ENCODE assay signal across 34 mouse cellular contexts in genomic region chr9:78569934-78570333, GRCm38 (mm10). TPM values are rescaled to one million over a fixed set of nuclear protein-coding genes. Genes with fewer than 3 reads are reported as not detected.
"Had no signal": no experiment of that assay in that cellular context is flagged by ENCODE, and none has a peak within 500 bp of the region (broad histone marks: within the 10 kb centered on the region; RNA-seq: fewer than 3 reads in every experiment).

No protein-coding gene starts in this region.

- DNase-seq: left cerebral cortex, postnatal 4 days; liver; liver, embryonic 13.5 days; liver, postnatal 0 days; lung, adult 18-20 months; lung, adult 2 months; lung, embryonic 14.5 days; lung, postnatal 10 days; lung, postnatal 14 days; lung, postnatal 36 days; lung, postnatal 4 days; midbrain, embryonic 14.5 days had no signal

- ATAC-seq: liver, embryonic 12.5 days; liver, postnatal 0 days; lung, postnatal 0 days; midbrain, embryonic 13.5 days; midbrain, embryonic 15.5 days; midbrain, embryonic 16.5 days had no signal

- H3K4me1 ChIP-seq: limb, embryonic 10.5 days; limb, embryonic 12.5 days; limb, embryonic 13.5 days; limb, embryonic 15.5 days; liver, embryonic 12.5 days; liver, embryonic 13.5 days; liver, embryonic 15.5 days; lung, embryonic 15.5 days; megakaryocyte, embryonic 14.5 days; midbrain, embryonic 10.5 days; midbrain, embryonic 12.5 days; midbrain, embryonic 13.5 days; midbrain, embryonic 15.5 days; neural tube, embryonic 12.5 days had no signal

- H3K27ac ChIP-seq: limb, embryonic 10.5 days; limb, embryonic 12.5 days; limb, embryonic 13.5 days; limb, embryonic 15.5 days; liver, embryonic 12.5 days; liver, embryonic 13.5 days; liver, embryonic 14.5 days; liver, embryonic 15.5 days; lung, embryonic 15.5 days; macrophage; midbrain, embryonic 10.5 days; midbrain, embryonic 12.5 days; midbrain, embryonic 13.5 days; midbrain, embryonic 15.5 days; neural tube, embryonic 12.5 days had no signal

- H3K9me3 ChIP-seq: limb, embryonic 10.5 days; limb, embryonic 12.5 days; limb, embryonic 13.5 days; limb, embryonic 15.5 days; liver, embryonic 12.5 days; liver, embryonic 13.5 days; liver, embryonic 15.5 days; lung, embryonic 15.5 days; megakaryocyte, embryonic 14.5 days; midbrain, embryonic 10.5 days; midbrain, embryonic 12.5 days; midbrain, embryonic 13.5 days; midbrain, embryonic 15.5 days; neural tube, embryonic 12.5 days had no signal

- H3K27me3 ChIP-seq: limb, embryonic 12.5 days; limb, embryonic 13.5 days; limb, embryonic 15.5 days; liver, embryonic 12.5 days; liver, embryonic 13.5 days; liver, embryonic 15.5 days; lung, embryonic 15.5 days; megakaryocyte, embryonic 14.5 days; midbrain, embryonic 12.5 days; midbrain, embryonic 13.5 days; midbrain, embryonic 15.5 days; neural tube, embryonic 12.5 days had no signal

- H3K4me3 ChIP-seq: limb, embryonic 10.5 days; limb, embryonic 12.5 days; limb, embryonic 13.5 days; limb, embryonic 15.5 days; liver, embryonic 12.5 days; liver, embryonic 13.5 days; liver, embryonic 15.5 days; lung, embryonic 15.5 days; megakaryocyte, embryonic 14.5 days; midbrain, embryonic 10.5 days; midbrain, embryonic 12.5 days; midbrain, embryonic 13.5 days; midbrain, embryonic 15.5 days; myocyte; neural tube, embryonic 12.5 days had no signal

- H3K9ac ChIP-seq: limb, embryonic 12.5 days; limb, embryonic 13.5 days; limb, embryonic 15.5 days; liver, embryonic 12.5 days; liver, embryonic 13.5 days; liver, embryonic 14.5 days; liver, embryonic 15.5 days; liver, postnatal 0 days; lung, embryonic 14.5 days; lung, embryonic 15.5 days; midbrain, embryonic 12.5 days; midbrain, embryonic 13.5 days; midbrain, embryonic 15.5 days; neural tube, embryonic 12.5 days had no signal

- H3K4me2 ChIP-seq: limb, embryonic 12.5 days; limb, embryonic 13.5 days; limb, embryonic 15.5 days; liver, embryonic 11.5 days; liver, embryonic 12.5 days; liver, embryonic 13.5 days; liver, embryonic 15.5 days; lung, embryonic 14.5 days; lung, embryonic 15.5 days; midbrain, embryonic 12.5 days; midbrain, embryonic 13.5 days; midbrain, embryonic 15.5 days; neural tube, embryonic 12.5 days had no signal

RNA-seq across cellular contexts. Expression of gene Cd109, which starts 45.4 kb away (rescaled TPM):
- total RNA-seq: liver, adult 2 months; megakaryocyte-erythroid progenitor cell, adult 5-6 weeks; monocyte, adult 5-6 weeks had no signal
- polyA plus RNA-seq: liver, adult 2 months had no signal
